Mouse (Mus musculus) MEL (cell line): ENCODE measurements at regions not wholly inside any gene's neighbourhood (a gene's known extent, or its start where the extent isn't known, plus 50 kb on each side); places are given as distances from the start of the nearest gene placed in this dataset.

ENCODE experiments used
- CTCF ChIP-seq, 3 experiments: IDR thresholded peaks in 2 of 3; conservative IDR thresholded peaks in 1 of 3; 2 replicates each; pipeline ENCODE4 v1.5.1; 2011 to 2012; ENCODE audit warnings: low read length in 3 of 3, low read depth in 2 of 3, mild to moderate bottlenecking in 2 of 3, improper control_type of control experiment in 1 of 3, inconsistent platforms in 1 of 3, mixed read lengths in 1 of 3, moderate library complexity in 1 of 3; ENCODE audit not compliant: control insufficient read depth in 1 of 3, insufficient read depth in 1 of 3, poor library complexity in 1 of 3, severe bottlenecking in 1 of 3
- GABPA ChIP-seq: IDR thresholded peaks from 2 replicates; pipeline ENCODE4 v1.6.1; 2012; ENCODE audit warnings: low read depth, mild to moderate bottlenecking, inconsistent platforms, low read length, improper control_type of control experiment, moderate library complexity
- GATA1 ChIP-seq: IDR thresholded peaks from 2 replicates; pipeline ENCODE4 v1.6.1; 2011; ENCODE audit warnings: low read depth, low read length, improper control_type of control experiment
- HCFC1 ChIP-seq: IDR thresholded peaks from 2 replicates; pipeline ENCODE4 v1.6.1; 2012; ENCODE audit warnings: low read depth, mild to moderate bottlenecking, inconsistent platforms, low read length, improper control_type of control experiment, moderate library complexity
- JUND ChIP-seq: IDR thresholded peaks from 2 replicates; pipeline ENCODE4 v1.6.1; 2011; ENCODE audit warnings: low read depth, mild to moderate bottlenecking, improper control_type of control experiment, low read length
- KAT2A ChIP-seq: conservative IDR thresholded peaks from 2 replicates; pipeline ENCODE4 v1.6.1; 2012; ENCODE audit warnings: low read depth, low read length, improper control_type of control experiment, inconsistent platforms
- NELFE ChIP-seq: IDR thresholded peaks from 2 replicates; pipeline ENCODE4 v1.6.1; 2011; ENCODE audit warnings: low read depth, low read length, improper control_type of control experiment
- POLR2A ChIP-seq, 2 experiments: IDR thresholded peaks; 2 replicates each; pipeline ENCODE4 v1.6.1; 2011 to 2012; ENCODE audit warnings: low read length in 2 of 2, mild to moderate bottlenecking in 2 of 2, control low read depth in 1 of 2, improper control_type of control experiment in 1 of 2, low read depth in 1 of 2, moderate library complexity in 1 of 2; ENCODE audit not compliant: control insufficient read depth in 1 of 2, insufficient read depth in 1 of 2, poor library complexity in 1 of 2
- POLR2AphosphoS2 ChIP-seq: IDR thresholded peaks from 2 replicates; pipeline ENCODE4 v1.6.1; 2011; ENCODE audit warnings: low read length, improper control_type of control experiment
- SIN3A ChIP-seq: IDR thresholded peaks from 2 replicates; pipeline ENCODE4 v1.6.1; 2012; ENCODE audit warnings: low read length, improper control_type of control experiment, inconsistent platforms
- TAL1 ChIP-seq: IDR thresholded peaks from 2 replicates; pipeline ENCODE4 v1.6.1; 2012; ENCODE audit warnings: mild to moderate bottlenecking, inconsistent platforms, low read length, moderate library complexity, mixed read lengths
- TCF12 ChIP-seq: IDR thresholded peaks from 2 replicates; pipeline ENCODE4 v1.6.1; 2014; ENCODE audit warnings: low read depth, mild to moderate bottlenecking, inconsistent platforms, low read length, improper control_type of control experiment, moderate library complexity
- USF2 ChIP-seq, 2 experiments: IDR thresholded peaks; 2 replicates each; pipeline ENCODE4 v1.6.1; 2011 to 2012; ENCODE audit warnings: improper control_type of control experiment in 2 of 2, low read length in 2 of 2, borderline replicate concordance in 1 of 2, inconsistent platforms in 1 of 2, low read depth in 1 of 2, mild to moderate bottlenecking in 1 of 2; ENCODE audit not compliant: insufficient read depth in 1 of 2
- ZNF384 ChIP-seq: IDR thresholded peaks from 2 replicates; pipeline ENCODE4 v1.6.1; 2012; ENCODE audit warnings: low read depth, mild to moderate bottlenecking, inconsistent platforms, low read length, improper control_type of control experiment

GRCm38 (mm10) chr13:106643302-106643975, 293.3 kb downstream of the Ipo11 start:
- TF ChIP-seq GATA1 (no peak), CTCF (IDR thresholded peaks at IDR 0.05 in 2 of 3, conservative IDR thresholded peaks at IDR 0.05 in 1 of 3; ENCODE audit: control insufficient read depth in 1 of 3, insufficient read depth in 1 of 3, low read depth in 2 of 3, low read length in 3 of 3, poor library complexity in 1 of 3, severe bottlenecking in 1 of 3) (no peak), POLR2A (IDR thresholded peaks at IDR 0.05; ENCODE audit: control insufficient read depth in 1 of 2, insufficient read depth in 1 of 2, low read depth in 1 of 2, low read length in 2 of 2, poor library complexity in 1 of 2) (no peak), TAL1 (no peak), SIN3A (no peak), JUND (no peak), HCFC1 (no peak), GABPA (no peak), TCF12 (no peak), POLR2AphosphoS2 (no peak), USF2 (IDR thresholded peaks at IDR 0.05; ENCODE audit: borderline replicate concordance in 1 of 2, insufficient read depth in 1 of 2, low read depth in 1 of 2, low read length in 2 of 2) (no peak), NELFE (no peak), KAT2A (no peak), ZNF384 (no peak)
